Mouse (Mus musculus): ENCODE data around the gene Adgrl3.

GRCm38 (mm10) chr5:81614674-81615073 is 594.7 kb downstream of the Adgrl3 start:
- TF ChIP-seq CTCF (IDR thresholded peaks at IDR 0.05; ENCODE audit: extremely low read depth, insufficient read length, insufficient replicate concordance, low read depth, low read length), result no peak
- no peak for TF ChIP-seq POLR2A (IDR thresholded peaks at IDR 0.05; ENCODE audit: low read depth, low read length)

Measured in small intestine, adult 2 months (tissue).